Mouse (Mus musculus) kidney, postnatal 0 days (tissue): ENCODE data around the gene Hivep2. TPM values are rescaled to one million over a fixed set of nuclear protein-coding genes. Genes with fewer than 3 reads are reported as not detected.

Source experiments
- ATAC-seq: fragments of 200-750 bp; cut with Nextera tagmentation; replicated peaks from 2 replicates; pipeline ENCODE4 v1.8.0; 2017; ENCODE audit warnings: low read depth, moderate number of reproducible peaks, moderate TSS enrichment, moderate library complexity; ENCODE audit not compliant: low FRiP score
- DNase-seq: peaks from one replicate; pipeline ENCODE4 v3.0.0-alpha.2; 2016; ENCODE audit warnings: low spot score
- H3K27ac ChIP-seq: fragments of 300-500 bp; sonication (generic); 2 replicates; pipeline ENCODE4 v1.5.1; 2014; ENCODE audit warnings: mild to moderate bottlenecking
- H3K27me3 ChIP-seq: fragments of 300-500 bp; sonication (generic); 2 replicates; pipeline ENCODE4 v1.6.1; 2014; ENCODE audit warnings: low read length, mixed read lengths; ENCODE audit not compliant: insufficient read depth
- H3K36me3 ChIP-seq: fragments of 300-500 bp; sonication (generic); 2 replicates; pipeline ENCODE4 v1.6.1; 2014; ENCODE audit warnings: low read length, mixed read lengths; ENCODE audit not compliant: insufficient read depth
- H3K4me1 ChIP-seq: fragments of 300-500 bp; sonication (generic); replicated peaks from 2 replicates; pipeline ENCODE4 v1.6.1; 2014; ENCODE audit warnings: antibody characterized with exemption, low read length, mixed read lengths; ENCODE audit not compliant: insufficient read depth
- H3K4me2 ChIP-seq: fragments of 300-500 bp; sonication (generic); 2 replicates; pipeline ENCODE4 v1.6.1; 2014; ENCODE audit warnings: mild to moderate bottlenecking, low read length, moderate library complexity, mixed read lengths
- H3K4me3 ChIP-seq: fragments of 300-500 bp; sonication (generic); replicated peaks from 2 replicates; pipeline ENCODE4 v1.5.1; 2014; ENCODE audit warnings: low read depth, low read length
- H3K9ac ChIP-seq: fragments of 300-500 bp; sonication (generic); 2 replicates; pipeline ENCODE4 v1.6.1; 2014; ENCODE audit warnings: low read depth, low read length
- H3K9me3 ChIP-seq: fragments of 300-500 bp; sonication (generic); replicated peaks from 2 replicates; pipeline ENCODE4 v1.6.1; 2016; ENCODE audit warnings: low read length, inconsistent platforms, mixed read lengths
- CTCF ChIP-seq: IDR thresholded peaks from 2 replicates; pipeline ENCODE4 v1.5.1; 2016; ENCODE audit warnings: antibody characterized with exemption, low read depth, mild to moderate bottlenecking, moderate library complexity
- WGBS: fragments of 180-500 bp; shearing (Covaris S2); extraction: QIAGEN DNeasy Blood & Tissue Kit; methylation state at CpG from one replicate; pipeline ENCODE4 v1.1.7; 2014; 5-methylcytosine and 5-hydroxymethylcytosine counted together
- polyA plus RNA-seq: library from polyadenylated mRNA; unstranded; fragments of >200 nt; fragmentation: Nextera tagmentation; extraction: Ambion mirVana; gene quantifications from 2 replicates; pipeline ENCODE4 v1.2.1, GENCODE M21; 2015

Hivep2 gene
- polyA plus RNA-seq, 1 experiment from 2014 or later: 3.4 TPM

DNA sequence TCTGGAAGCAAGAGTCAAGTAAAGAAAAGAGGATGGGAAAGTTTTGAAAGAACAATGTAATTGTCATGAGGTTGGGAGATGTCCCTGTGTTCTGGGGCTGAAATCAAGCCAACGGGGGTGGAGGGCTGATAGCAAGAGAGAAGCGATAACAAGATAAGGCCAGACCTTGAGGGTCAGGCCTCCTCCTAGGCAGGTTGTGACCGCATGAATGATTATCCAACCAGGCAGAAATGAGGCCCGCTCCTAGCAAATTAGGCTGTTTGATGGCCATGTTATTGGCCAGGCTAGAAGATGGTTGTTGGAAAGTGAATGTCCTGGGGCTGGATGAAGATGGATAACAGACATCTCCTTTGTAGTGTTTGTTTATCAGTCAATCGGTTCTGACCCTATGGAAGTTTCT, 5.4 kb downstream of the Hivep2 start:
- no peaks in the 10 kb centered on the region for H3K27me3 ChIP-seq
- H3K4me1 ChIP-seq: no peaks in the 10 kb centered on the region
- TF ChIP-seq CTCF: no peak
- H3K36me3 ChIP-seq: no peaks in the 10 kb centered on the region
- H3K4me2 ChIP-seq: no peak overlapping the region
- DNase-seq: no peak
- no peak for ATAC-seq
- H3K27ac ChIP-seq: no peak overlapping the region
- H3K9ac ChIP-seq: no peak overlapping the region
- no peak overlapping the region for H3K4me3 ChIP-seq
- H3K9me3 ChIP-seq: no peaks in the 10 kb centered on the region
- 50% methylated on average over 5 of the region's 5 CpGs for WGBS

DNA sequence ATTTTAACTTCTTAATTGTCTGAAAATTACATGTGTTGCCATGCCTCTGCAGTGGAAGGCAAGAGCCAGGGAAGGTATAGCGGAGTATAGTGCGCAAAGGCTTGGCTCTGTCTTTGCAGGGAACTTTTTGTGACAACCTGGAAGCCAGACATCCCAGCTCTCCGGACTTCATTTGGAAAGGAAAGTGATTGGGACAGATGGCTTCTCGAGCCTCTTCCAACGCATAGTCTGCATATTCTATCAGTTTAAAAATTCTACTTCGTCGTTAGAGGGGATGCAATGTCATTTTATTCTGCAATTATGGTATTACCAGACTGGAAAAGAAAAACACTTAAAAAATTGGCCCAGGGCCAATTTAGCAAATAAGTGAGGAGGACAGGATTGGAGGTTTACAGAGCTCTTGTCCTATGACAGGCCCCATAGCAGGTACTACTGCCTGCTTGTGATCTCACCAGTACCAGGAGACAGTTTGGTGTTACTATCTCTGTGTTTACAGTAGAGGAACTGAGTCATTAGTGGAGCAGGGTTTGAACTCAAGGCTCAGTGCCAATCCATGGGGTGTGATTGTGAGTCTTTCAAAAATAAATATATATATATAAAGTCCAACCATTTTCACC, 7.8 kb downstream of the Hivep2 start:
- Histone ChIP-seq H3K36me3 (no peaks in the 10 kb centered on the region), H3K27me3 (no peaks in the 10 kb centered on the region), H3K4me3 (no peak overlapping the region), H3K4me2 (no peak overlapping the region), H3K9ac (no peak overlapping the region), H3K27ac (no peak overlapping the region), H3K9me3 (no peaks in the 10 kb centered on the region), H3K4me1 (no peaks in the 10 kb centered on the region)
- WGBS: 87% methylated on average over 7 of the region's 7 CpGs
- DNase-seq (no peak), ATAC-seq (no peak)
- no peak for TF ChIP-seq CTCF

DNA sequence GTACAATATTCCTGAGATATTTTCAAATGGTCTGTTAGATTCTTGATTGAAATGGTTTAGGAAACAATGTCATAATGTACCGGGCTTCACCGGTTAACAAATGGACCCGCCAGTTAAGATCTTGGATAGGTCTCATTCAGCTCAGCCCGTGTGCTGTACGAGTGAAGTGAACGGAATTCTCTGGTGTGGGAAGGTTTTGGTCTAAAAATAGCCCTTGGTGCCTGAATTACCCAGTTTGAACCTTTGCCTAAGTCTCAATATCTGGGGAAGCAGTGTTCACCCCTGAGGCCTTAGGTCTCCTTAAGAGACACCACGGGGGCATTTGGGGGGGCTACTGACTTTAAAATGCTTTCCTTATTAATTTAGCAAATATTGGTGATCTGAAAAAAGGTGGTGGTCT, 8.6 kb downstream of the Hivep2 start:
- H3K9ac ChIP-seq: no peak overlapping the region
- no peaks in the 10 kb centered on the region for H3K9me3 ChIP-seq
- no peak overlapping the region for H3K4me2 ChIP-seq
- no peaks in the 10 kb centered on the region for H3K4me1 ChIP-seq
- H3K27me3 ChIP-seq: no peaks in the 10 kb centered on the region
- TF ChIP-seq CTCF: no peak
- ATAC-seq (no peak), DNase-seq (no peak)
- WGBS: 71% methylated on average over 7 of the region's 7 CpGs
- no peaks in the 10 kb centered on the region for H3K36me3 ChIP-seq
- no peak overlapping the region for H3K4me3 ChIP-seq
- H3K27ac ChIP-seq: no peak overlapping the region

DNA sequence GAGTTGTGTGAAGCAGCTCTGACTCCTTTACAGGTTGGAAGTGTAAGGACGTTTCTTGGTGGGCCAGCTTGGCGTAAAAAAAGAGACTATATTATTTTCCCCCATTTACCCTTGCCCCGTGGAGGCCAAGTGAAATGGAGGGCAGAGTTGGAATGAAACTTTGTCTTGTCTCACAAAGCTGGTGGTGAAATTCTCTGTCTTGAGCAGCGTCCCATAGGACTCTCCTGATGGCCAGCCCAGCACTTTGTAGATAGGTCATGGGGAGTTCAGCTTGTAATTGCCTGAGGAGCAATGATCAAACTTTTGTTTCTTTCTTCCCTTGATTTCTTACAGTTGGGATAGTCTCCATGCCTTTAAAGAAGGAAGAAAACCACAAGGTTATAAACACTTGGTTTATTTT, 10.0 kb downstream of the Hivep2 start:
- H3K4me3 ChIP-seq: no peak overlapping the region
- H3K9ac ChIP-seq: no peak overlapping the region
- no peak overlapping the region for H3K4me2 ChIP-seq
- no peaks in the 10 kb centered on the region for H3K4me1 ChIP-seq
- H3K36me3 ChIP-seq: no peaks in the 10 kb centered on the region
- WGBS: 60% methylated on average over 4 of the region's 4 CpGs
- TF ChIP-seq CTCF: no peak
- no peak overlapping the region for H3K27ac ChIP-seq
- H3K9me3 ChIP-seq: no peaks in the 10 kb centered on the region
- no peak for DNase-seq
- H3K27me3 ChIP-seq: no peaks in the 10 kb centered on the region
- ATAC-seq: no peak

DNA sequence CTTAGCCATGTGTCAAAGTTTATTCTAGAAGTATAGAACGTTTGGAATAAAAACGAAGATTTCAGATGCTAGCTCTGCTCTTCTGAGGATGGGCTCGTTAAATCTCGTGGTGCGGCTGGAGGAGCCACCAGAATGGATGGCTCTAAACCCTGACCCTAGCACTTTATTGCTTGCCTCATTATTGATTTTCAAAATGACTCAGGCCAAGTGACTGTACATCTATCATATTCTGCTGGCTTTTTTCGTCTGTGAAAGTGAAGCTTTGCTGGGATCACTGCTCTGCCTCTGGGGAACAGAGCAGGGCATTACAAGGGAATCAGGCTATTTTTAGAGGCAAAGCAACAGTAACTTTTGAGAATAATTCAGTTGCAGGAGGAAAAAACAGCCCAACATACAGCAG, 10.4 kb downstream of the Hivep2 start:
- peak; percentile 26 for DNase-seq
- no peaks in the 10 kb centered on the region for H3K9me3 ChIP-seq
- H3K4me3 ChIP-seq: no peak overlapping the region
- no peaks in the 10 kb centered on the region for H3K4me1 ChIP-seq
- no peak for TF ChIP-seq CTCF
- H3K36me3 ChIP-seq: no peaks in the 10 kb centered on the region
- ATAC-seq: no peak
- H3K4me2 ChIP-seq: no peak overlapping the region
- no peak overlapping the region for H3K9ac ChIP-seq
- no peaks in the 10 kb centered on the region for H3K27me3 ChIP-seq
- no peak overlapping the region for H3K27ac ChIP-seq
- WGBS: 40% methylated on average over 6 of the region's 6 CpGs

DNA sequence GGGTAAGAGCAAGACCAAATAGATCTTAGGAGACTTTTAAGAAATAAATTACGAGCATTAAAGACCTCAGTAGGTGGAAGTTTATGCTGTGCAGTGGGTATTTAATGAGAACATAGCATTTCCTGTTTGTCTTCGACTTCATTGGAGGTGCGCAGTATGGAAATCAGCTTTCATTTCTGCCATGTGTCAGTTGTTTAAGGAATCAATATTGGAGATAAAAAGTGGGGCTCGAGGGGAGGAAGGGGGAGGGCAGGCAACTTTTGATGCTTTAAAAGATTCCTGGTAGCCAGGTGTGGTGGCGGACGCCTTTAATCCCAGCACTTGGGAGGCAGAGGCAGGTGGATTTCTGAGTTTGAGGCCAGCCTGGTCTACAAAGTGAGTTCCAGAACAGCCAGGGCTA, 16.4 kb downstream of the Hivep2 start:
- DNase-seq (no peak), ATAC-seq (no peak)
- TF ChIP-seq CTCF: no peak
- peak overlapping the region; percentile 69 for H3K4me2 ChIP-seq
- H3K36me3 ChIP-seq: no peaks in the 10 kb centered on the region
- H3K4me1 ChIP-seq: no peaks in the 10 kb centered on the region
- H3K9me3 ChIP-seq: no peaks in the 10 kb centered on the region
- H3K9ac ChIP-seq: no peak overlapping the region
- no peaks in the 10 kb centered on the region for H3K27me3 ChIP-seq
- 70% methylated on average over 6 of the region's 6 CpGs for WGBS
- H3K27ac ChIP-seq: peak overlapping the region; percentile 86
- H3K4me3 ChIP-seq: peak overlapping the region; percentile 38
